Mouse (Mus musculus) urinary bladder, postnatal 4 days (tissue): ENCODE measurements around the gene Hnf4a.

Experiments used
- DNase-seq, 2 experiments: peaks; one replicate each; pipeline ENCODE4 v3.0.0; 2021 to 2022; ENCODE audit warnings: low spot score in 2 of 2

Hnf4a gene

DNA sequence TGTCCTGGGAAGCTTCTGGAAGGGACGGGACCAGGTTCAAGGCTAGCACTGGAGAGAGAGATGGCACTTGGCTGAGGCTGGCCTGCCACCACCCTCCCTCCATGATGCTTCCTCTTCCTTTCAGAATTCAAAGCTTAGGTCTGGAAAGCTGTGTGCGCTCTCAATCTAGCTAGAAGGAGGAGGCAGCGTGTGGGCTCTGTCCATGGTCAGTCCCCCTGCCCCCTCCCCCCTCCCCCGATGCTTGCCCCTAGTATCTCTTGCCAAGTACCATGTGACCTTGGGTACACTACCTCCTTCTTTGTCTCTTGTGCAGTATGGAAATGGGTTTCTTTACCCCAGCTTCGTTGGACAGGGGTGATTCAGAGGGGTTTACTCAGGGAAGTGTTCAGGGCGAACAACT is 42.2 kb downstream of the Hnf4a start:
- no peak for DNase-seq

DNA sequence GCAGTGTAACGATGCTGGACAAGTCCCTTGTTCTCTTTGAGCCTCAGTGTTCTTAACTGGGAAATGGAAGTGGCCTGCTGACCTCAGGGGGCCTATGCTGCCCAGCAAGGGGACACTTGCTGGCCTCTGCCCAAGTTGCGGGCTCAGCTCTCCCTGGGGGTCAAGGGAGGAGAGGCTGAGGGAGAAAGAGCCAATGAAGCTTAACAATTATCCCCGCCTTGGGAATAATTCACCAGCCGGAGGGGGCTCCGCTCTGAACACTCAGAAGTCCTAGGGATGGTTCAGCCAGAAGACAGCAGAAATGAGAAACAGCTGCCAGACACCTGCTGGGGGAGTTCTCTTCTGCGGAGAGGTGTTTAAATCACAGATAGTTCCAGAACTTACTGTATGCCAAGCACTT is 43.2 kb downstream of the Hnf4a start:
- DNase-seq, result no peak

DNA sequence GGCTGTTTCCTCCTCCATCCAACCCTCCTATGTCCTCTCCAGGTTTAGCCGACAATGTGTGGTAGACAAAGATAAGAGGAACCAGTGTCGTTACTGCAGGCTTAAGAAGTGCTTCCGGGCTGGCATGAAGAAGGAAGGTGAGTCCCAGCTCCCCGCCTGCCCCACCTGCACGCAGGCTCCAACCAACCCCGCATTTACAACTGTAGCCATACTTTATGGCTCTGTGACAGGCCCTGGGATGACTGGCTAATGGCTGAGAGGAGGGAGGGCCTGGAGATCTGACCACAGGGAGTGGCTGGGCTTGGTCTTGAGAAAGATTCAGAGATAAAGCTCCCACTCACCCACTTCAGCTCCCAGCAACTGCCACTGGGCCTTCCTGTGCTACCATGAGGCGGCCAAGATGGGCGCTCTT is 45.9 kb downstream of the Hnf4a start:
- no peak for DNase-seq

DNA sequence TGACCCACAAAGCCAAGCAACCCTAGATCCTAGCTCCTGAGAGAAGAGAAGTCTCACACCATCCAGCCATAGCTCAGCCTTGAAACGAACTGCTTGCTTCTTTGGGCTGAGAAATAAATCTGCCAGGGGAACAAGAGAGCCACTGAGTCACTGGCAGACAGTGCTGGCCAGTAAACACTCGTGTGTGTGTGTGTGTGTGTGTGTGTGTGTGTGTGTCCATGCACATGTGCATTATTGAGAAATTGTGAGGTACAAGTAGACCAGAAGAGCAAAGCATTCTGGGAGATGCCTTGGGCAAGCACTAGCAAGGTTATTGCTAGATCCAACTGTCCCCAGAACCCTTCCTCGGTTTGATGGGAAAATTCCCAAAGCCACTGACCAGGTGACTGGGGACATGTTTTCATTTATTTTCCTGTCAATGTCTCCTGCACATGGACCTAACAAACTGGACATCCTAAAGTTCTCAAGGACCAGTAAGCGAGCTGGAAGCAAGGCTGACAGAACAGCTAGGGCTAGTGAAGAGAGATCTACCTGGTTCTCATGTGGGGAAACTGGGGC is 47.9 kb downstream of the Hnf4a start:
- no peak for DNase-seq

DNA sequence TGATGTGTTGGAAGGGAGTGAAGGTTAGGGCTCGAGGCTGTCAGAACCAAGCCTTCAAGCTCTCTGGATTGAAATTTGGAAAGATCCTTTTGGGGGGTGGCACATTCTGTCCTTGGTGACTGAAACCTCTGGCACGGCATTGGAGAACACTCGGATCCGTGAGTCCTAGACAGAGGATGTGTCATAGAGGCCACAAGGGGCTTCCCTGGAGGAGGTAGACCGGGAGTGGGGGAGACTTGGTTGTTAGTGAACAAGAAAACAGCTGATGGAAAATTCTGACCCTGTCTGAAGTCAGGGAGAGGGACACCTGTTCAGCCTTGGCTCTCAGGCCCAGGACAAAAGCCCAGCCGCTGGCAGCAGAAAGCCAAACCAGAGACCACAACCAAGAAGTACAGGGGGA is 48.4 kb downstream of the Hnf4a start:
- no peak for DNase-seq

DNA sequence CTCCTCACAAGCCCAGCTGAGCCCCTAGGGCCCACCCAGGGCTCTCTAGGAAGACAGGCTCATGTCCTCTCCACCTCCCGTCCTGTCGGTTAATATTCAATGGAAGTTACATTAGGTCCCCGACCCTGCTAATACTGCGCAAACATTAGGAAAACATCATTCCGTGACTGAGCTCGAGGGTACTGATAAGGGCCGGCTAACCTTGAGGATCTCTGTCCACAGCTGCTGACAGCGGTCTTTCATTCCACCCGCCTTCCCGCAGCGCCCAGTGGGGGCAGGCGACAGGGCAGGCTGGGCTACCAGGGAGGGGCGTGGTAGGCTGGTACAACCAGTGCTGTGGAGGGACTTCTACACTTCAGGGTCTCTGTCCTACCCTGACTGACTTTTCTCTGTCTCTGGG is 48.8 kb downstream of the Hnf4a start:
- DNase-seq, result no peak

DNA sequence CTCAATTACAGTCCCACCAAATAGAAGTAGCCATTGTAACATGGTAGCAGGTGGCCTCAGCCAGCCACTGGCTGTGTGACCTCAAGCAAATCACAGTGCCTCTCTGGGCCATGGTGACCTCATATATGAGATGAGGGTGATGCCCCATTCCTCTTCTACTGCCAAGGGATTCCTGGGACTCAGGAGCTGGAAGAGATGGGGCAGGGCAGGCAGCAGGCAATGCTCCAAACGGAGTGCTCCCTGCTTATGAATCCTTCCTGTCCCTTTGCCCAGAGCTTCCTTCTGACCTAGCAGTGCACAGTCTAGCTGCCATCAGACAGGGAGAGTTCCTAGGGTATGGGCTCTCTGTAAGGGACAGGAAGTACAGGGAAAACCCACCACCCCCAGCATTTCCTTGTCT is 51.9 kb downstream of the Hnf4a start:
- no peak for DNase-seq

DNA sequence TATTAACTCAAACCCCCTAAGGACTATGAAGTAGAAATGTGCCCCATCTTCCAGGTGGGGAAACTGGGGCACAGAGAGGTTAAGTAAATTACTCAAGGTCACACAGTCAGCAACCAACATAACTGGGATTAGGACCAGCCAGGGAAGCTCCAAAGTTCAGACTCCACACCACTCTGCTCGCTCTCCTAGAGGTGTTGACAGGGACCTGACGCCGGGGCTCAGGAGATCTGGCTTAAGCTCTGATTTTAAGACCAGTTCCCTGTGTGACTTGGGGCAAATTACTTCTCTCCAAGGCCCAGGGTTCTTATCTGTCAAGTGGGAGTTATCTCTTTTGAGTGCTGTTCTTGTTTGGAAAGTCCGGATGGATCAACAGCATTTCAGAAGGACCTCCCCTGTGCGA is 52.6 kb downstream of the Hnf4a start:
- no peak for DNase-seq

DNA sequence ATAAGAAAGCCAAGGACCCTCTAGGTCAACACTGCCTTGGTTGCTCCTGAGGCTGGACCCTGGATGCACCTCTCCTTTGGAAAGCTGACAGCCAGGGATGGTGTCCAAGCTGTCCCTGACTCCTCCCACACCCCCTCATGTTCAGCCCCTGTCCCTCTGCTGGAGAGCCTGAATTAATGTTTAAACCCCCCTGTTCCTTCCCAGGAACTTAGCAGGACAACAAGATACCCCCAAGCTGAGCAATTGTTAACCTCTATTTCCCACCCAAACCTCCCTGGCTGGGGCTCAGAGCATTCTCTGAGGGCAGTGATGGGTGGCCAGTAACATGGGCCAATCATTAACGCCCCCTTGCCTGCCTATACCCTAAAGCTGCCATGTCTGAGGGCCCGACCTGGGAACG is 53.6 kb downstream of the Hnf4a start:
- no peak for DNase-seq

DNA sequence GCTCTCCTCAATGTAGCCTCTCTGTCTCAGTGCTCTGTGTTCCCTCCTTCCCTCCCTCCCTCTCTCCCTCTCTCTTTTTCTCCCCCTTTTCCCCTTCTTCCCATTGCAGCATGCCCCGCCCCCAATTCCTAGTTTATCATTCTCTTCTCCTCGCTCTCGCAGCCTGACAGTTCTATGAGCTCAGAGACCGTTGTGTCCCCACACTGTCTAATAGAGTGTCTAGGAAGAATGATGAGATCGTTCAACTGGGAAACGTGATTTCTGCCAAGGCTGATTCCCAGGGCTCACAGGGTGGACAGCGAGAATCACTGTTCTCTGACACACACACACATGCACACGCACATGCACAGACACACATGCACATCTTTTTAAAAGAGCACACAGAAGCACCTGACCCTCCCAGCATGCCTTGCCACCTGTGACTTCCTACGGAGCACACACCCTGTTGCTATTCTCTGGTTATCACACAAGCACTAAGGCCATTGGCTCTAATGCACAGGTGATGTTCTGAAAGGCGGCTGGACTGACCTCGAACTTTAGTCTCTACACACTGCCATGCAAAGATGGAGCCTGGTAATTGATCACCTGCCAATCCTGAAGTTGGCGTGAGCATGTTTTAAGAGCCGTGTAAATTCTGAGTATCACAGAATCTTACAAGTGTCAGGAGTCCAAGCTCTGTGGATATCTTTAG is 54.8 kb downstream of the Hnf4a start:
- no peak for DNase-seq

DNA sequence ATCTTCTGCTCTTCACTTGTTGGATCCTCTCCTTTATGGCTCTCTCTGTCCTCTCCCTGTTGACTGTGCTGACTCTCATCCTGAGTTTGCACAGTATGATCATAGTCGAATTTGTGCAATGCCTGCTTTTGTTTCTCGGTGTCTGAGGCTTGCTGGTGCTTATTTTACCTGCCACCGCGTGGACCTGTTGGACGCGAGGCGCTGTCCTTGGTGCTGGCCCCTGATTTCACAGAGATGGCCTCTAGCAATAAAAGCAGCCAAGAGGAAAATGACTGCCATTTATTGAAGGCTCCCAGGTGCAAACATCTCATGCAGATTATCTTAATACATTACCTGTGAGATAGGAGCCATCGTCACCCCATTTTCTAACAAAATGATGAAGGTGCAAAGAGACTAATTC is 58.0 kb downstream of the Hnf4a start:
- no peak for DNase-seq

DNA sequence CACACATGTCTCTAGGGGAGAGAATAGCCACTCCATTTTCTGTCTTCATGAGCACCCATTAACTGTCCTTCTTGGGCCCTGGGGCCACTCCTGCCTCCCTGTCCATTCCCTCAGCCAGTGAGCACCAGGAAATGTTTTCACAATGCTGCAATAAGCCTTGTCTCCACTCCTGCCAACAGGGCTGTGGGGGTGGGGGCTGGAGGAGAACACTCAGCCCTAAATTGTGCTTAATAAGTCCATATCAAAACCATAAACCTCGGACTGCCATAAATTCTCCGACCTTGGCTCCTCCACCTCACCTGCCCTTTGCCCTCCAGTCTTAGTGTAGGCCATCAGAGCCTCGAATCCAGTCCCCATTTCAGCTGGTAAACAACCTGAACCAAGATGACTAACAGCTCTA is 67.7 kb downstream of the Hnf4a start:
- DNase-seq, result no peak

DNA sequence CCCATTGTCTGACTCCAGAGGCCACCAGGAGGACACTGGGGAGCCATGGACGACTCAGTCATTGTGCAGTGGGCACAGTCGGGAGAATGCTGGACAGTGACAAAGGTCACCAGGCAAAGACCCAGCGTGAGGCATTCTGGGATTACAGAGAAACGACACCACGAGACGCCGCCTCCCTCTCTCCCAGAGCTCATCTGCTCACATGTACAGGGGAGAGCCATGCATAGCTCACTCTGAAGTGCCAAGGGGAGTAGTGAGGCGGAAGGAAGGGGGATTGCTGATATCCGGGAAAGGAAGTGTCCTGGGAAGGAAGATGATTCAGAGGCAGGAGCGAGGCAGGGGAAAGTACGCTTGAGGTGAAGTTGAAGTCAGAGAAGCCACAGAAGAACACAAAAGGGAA is 68.6 kb downstream of the Hnf4a start:
- DNase-seq, result no peak

DNA sequence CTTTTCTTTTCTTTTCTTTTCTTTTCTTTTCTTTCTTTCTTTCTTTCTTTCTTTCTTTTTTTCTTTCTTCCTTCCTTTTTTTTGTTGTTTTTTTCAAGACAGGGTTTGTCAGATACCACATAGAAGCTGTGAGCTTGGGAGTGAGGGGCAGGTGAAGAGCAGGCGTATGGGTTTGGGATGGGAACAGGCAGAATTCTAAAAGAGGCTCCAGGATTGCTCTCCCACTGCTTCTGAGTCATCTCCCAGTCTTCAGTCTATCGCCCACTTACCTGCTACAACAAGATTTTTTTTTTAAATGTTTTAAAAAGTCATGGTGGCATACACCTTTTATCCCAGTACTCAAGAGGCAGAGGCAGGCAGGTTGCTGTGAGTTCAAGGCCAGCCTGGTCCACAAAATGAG is 71.4 kb downstream of the Hnf4a start:
- no peak for DNase-seq

DNA sequence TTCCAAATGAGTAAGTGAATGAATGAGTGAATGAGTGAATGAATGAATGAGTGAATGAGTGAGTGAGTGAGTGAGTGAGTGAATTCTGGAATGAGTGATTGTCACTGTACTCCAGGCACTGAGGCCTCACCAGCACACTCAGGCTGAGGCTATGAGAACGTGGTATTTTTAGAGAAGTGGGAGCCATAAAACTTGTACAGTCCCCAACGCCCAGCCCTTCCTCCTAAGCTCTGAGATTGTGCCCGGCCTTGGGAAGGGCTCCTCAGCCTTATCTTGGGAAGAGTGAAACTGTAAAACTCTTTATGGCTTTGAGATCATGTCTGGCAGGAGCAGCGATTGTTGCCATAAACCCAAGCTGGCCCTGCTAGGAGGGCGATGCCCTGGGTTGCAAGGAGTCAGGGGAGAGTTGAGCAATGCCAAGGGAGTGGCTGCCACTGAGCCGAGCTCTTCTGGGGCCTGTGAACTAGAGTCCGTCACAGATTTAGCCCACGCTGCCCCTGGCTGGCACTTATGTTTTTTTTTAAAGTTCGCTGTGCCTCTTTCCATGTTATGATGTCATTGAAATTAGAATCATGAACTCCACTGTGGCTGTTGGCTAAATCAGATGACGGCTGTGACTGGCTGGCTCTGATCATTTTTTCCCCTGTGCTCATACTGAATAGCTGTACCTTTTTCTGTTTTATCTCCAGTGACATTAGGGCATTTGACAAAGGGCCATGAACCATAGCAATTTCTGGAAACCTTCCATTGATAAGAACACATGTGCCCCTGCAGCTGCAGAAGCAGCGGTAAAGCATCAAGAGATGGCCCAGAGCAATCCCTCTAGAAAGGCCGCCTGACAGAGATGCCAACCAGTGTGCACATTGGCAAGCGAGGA is 73.7 kb downstream of the Hnf4a start:
- DNase-seq, result no peak

DNA sequence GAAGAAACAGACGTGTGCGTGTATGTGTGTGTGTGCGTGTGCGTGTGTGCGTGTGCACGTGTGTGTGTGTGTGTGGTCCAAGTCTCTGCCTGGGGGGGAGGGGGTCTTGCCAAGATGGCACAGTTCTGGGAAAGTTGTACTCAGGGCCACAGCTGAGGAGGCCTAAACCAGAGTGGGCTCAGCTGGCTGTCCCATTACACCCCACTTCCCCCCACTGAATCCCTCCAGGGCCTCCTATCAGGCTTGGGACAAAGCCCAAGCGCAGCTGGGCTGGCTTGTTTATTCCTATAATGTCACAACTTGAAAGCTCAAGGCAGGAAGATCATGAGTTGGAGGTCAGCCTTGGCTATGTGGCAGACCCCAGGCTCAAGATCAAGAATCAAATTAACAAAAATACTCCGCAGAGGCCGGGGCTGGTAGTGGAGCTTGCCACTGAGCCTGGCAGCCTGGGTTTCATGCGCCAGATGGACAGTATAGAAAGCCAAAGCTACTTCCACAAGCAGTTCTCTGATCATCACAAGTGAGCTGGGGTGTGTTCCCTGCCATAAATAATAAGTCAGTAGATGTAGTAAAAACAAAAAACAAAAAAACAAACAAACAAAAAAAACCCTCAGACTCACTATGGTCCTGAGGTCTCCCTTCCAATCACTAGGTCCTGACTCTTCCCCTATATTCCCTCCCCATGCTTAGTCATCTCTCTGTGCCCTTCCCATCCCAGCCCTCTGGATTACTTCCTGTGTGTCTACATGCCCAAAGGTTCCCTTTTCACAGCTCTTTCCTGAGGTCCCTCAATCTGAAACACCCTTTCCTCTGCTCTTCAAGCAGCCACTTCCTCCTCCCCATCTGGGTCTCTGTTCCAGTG is 76.8 kb downstream of the Hnf4a start:
- DNase-seq, result no peak

DNA sequence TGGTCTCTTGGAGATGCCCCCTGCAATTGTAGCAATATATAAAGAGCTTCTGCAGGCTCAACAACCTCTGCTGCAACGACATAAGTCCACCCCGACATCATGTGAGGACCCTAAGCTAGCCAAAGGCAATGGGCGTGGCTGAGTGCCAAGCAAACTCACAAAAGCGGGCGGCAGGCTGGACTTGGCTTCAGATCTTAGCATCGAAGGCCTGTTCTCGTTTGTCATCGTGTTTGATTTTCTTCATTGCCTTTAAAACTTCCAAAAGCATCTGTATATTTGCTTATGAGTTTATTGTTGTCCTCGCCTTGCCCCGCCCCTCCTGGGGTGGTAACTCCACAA is 77.4 kb downstream of the Hnf4a start:
- DNase-seq, result no peak

DNA sequence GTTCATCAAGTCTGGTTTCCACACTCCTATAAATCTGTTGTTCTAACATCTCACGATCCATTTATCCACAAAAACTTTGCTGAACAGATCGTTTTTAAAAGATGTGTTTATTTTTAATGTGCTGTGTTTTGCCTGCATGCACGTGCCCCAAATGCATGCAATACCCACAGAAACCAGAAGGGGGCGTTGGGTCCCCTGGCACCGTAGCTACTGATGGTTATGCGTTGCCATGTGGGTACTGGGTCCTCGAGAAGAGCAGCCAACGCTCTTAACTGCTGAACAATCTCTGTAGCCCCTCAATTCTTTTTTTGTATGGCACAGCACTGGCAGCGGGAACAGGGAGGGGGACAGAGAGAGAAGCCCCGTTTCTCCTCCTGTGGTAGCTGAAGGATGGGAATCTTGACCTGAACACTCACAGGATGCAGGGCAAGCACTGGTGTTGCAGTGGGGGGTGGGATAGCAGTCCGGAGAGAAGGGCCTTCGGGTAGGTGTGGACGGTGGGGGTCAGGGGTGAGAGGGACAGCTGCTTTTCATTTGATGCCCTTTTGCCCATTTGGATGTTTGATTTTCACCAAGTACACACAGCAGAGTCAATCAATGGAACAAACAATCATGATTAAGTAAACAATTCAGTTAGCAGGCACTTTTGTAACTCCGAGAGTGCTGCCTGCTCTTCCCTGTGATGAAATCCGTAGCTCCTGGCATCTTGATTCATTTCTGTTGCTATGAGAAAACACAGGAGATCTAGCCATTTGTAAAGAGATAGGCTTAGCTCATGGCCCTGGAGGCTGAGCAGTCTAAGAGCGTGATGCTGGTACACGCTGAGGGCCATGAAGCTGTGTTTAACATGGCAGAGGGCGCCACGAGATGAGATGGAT is 80.0 kb downstream of the Hnf4a start:
- no peak for DNase-seq

DNA sequence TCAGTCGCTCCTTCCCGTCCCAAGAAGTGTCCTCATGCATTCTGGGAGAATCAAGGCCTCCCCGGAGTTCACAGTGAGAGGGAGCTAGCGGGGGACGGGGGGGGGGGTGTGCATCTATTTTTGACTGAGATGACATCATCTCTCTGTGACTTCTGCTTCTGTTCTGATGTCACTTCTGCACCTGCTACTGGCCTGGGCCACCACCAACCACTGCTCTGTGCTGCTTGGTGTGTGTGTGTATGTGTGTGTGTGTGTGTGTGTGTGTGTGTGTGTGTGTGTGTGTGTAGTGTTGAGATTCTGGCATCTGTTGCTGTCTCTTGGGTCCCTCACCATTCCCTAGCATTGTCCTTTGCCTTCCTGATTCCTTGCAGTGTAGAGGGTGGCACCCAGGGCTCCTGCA is 80.9 kb downstream of the Hnf4a start:
- no peak for DNase-seq

DNA sequence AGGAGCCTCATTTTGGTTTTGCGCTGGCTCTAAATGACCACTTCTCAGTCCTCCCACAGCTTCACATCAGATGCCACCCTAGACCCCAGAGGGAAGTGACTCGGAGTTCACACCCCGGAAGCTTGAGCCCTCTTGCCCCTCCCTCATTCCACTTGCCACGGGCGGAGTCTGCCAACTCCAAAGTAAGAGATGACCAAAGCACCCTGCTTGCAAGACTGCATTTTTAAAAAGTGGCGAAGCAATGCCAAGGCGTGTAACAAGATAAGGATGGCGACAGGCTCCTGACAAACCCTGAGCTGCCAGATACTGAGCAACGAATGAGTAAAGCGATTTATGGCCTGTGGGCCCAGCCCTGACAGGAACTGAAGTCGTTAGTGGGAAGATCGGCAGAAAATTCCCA is 83.6 kb downstream of the Hnf4a start:
- DNase-seq, result no peak

DNA sequence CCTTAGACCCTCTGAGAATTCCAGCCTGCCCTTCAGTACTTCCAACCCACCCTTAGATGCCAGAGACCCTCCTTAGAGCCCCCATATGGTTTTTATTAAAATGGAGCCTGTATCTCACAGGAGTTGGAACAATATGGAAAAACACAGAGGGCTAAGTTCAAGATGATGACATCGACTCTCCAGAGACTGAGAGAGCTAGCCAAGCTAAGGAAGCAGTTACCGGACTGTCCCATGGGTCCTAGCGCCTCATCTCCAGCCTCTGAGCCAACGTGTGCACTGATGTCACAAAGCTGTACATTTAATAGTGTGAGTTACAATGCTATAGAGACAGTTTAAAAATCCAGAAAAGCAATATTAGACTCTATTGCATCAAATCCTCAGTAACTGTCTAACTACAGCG is 84.4 kb downstream of the Hnf4a start:
- DNase-seq, result no peak
